Mouse (Mus musculus) embryonic fibroblast, embryonic 13.5 days (primary cell): ENCODE data around the gene Cenpp.

Source experiments
- CTCF ChIP-seq: IDR thresholded peaks from 2 replicates; pipeline ENCODE4 v1.5.1; 2011; ENCODE audit warnings: mild to moderate bottlenecking, control low read depth, low read length, moderate library complexity, borderline replicate concordance; ENCODE audit not compliant: insufficient read depth
- POLR2A ChIP-seq: IDR thresholded peaks from 2 replicates; pipeline ENCODE4 v1.6.1; 2011; ENCODE audit warnings: low read depth, mild to moderate bottlenecking, control low read depth, low read length, moderate library complexity

DNA sequence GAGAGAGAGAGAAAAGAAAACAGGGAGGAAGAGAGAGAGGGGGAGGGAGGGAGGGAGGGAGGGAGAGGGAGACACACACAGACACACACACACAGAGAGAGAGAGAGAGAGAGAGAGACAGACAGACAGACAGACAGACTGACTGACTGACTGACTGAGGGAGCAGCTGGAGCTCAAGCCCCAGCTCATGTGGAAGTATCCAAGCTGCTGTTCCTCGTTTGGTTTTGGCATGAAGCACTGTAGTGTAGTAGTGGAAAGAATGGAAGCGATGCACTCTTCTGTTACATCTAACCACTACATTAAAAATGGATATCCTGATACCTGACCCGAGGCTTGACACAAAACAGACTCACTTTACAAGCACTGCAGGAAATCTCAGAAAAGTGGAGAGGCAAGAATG, 106.9 kb downstream of the Cenpp start:
- no peak for TF ChIP-seq CTCF
- peak; percentile 65 for TF ChIP-seq POLR2A
